Mouse (Mus musculus) 416B (cell line): ENCODE data around the gene Brcc3.

Experiments
- DNase-seq: peaks from one replicate; pipeline ENCODE4 v3.0.0; 2011; ENCODE audit warnings: low read depth

Gene Brcc3

DNA sequence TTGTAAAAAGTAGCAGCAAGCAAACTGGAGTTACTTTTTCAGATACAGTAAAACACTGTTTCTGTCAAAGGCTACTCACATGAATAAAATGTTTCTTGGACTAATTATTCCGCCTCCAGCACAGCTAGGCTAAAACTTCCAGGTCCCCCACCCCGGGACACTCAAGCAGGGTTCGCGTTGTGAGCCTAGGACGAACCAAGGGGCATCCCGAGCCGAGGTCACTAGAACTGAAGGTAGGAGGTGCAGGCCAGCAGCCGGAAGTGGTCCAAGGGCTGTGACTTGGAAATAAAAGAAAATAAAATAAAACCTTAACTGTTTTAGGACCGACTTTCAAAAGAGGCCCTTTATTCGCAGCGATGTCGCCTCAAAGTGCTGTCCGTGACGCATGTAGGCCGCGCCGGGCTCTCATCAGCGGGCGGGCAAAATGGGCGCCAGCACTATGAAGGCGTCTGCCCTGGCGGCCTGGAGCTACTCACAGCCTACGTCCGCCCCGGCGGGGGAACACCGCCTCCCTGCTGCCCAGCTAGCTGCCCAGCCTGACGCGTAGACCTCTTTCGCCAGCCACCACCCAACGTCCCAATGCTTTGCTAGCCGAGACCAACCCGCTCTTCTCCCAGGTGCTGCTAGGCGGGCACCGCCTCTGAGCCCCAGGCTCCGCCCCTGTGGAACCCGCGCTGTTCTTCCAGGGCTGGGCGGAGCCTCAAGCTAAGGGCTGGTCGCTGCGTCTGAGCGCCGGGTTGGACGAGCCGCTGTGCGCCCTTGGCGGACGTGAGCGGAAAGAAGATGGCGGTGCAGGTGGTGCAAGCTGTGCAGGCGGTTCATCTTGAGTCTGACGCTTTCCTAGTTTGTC lies at the start of gene Brcc3, which contains the start of the genes Cmc4 and Mtcp1:
Gene Brcc3 (plus strand): TSS at position 693 of the 850 bp plus-strand sequence.
Gene Cmc4 (minus strand): TSS at position 649 of the 850 bp plus-strand sequence.
Gene Mtcp1 (minus strand): TSS at position 653 of the 850 bp plus-strand sequence.
- peak; percentile 93 for DNase-seq

DNA sequence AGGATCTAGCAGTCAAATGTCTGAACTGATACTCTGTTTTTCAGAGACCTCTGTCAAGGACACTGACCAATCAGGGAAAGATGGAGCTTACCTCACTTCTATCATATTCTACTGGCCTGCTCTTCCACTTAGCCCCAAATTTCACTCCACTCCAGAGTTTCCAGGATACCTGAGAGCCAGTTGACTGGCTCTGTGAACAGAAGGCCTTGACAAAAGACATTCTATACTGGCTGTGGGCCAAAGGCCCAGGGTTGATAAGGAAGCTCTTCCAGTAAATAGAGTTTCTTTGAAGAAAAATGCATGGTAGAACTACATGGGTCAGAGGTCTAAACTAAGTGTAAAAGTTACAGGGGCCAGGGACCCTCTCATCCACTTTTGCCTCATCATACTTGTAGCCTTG lies 46.2 kb upstream of the Brcc3 start:
- peak; percentile 40 for DNase-seq

DNA sequence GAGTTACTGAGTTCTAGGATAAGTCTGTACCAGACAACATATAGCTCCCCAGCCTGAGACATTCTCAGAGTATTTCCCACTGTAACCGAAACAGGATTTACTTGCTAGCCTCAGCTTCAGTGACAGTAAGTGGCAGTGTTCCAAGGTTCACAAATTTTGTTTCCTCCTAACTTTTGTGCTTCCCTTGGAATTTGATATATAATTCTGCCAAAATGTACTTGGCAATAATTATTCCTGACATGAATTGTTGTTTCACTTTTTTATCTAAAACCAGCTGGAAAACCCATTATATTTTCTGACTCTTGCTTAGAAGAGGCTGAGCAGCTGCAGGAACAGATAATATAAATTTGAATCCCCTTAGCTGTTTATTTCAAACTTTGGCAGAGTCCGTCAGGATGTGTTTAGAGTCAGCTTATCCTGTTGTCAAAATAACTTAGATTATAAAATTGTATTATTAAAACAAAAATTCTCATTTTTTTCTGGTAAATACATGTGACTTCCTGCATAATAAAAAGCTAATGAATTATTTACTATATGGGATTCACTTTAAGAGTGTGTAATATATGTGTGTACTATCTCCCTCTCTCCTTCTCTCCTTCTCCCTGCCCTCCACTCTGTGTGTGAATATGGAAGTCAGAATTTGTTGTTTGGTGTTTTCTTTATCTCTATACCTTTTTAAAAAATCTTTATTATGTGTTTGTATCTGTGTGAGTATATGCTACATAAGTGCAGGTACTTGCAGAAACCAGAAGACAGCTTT lies 43.6 kb upstream of the Brcc3 start:
- no peak for DNase-seq

DNA sequence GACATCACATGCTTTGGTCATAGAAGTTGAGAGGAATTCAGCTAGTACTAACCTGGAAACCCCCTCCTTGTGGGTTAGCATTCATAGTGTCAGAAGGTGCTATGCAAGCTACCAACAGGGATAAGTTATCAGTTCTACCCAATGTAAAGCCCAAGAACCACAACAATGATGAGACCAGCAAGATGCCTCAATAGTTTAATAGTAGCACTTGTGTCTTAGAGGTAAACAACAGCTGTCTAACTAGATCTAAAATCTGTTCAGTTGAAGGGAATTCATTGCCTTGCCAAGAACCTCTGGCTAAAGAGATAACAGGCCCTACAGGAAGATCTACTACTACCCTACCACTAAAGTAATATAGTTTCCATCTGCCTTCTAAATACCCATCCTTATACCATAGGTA lies 39.6 kb upstream of the Brcc3 start:
- no peak for DNase-seq

DNA sequence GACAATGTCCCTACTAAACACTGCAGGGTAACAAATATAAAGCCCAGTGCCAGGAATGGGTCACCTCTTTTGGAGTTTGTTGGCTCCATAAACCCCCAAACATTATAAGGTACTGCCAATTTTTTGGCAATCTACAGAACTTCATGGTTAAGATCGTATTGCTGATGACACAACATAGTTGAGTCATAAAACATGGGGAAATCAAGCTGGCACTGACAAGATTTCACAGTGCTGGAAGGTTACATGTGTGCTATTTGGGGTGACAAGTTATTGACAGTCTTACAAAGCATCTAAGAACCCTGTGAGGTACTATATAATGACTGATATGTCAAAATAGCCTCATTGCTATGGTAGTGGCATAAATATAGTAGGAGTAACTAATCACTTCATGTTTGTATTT lies 35.3 kb upstream of the Brcc3 start:
- peak; percentile 62 for DNase-seq

DNA sequence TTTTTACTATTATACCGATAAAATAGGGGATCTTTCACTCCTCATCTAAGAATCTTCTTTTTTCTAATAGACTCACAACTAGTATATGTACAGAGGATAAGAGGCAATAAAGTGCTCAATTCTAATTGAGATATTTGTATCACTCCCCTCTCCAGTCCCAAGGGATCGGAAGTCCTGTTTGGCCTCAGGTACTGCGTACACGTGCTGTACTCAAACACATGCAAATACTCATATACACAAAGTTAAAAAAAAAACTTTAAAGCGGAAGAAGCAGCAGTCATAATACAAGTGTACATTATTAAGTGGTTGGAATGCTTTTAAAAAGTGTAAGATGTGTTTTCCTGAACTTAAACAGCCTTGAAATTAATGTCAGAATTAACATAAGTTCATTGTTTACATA lies 34.7 kb upstream of the Brcc3 start:
- no peak for DNase-seq

DNA sequence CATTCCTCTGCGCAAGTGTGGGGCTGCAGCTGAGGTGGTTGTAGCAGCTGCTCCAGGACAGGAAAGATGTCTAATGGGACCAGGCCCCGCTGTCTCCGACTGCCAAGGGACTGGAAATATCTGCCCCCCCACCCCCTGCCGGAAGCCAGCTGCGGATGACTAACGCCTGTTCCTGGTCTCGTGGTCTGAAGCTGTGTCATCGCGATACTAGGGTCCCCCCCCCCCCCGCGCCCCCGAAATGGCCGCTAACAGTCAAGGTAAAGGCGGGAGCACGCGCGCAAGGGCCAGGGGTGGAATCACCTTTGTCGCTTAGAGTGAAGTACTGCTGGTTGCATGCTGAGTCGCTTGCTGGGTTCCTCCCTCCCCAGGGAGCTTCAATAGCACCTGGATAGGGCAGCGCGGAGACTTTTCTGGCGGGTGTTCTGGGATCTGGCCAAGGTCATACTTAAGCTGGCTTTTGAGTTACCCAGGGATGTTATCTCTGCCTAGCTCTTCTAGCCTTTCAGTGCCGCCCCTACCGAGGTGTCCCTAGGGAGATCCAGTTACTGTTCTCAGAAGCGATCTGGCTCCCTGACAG lies 34.1 kb upstream of the Brcc3 start, which contains the start of the genes Fundc2 and F8:
Gene Fundc2 (plus strand): TSS at position 205 of the 577 bp plus-strand sequence.
Gene F8 (minus strand): TSS at position 421 of the 577 bp plus-strand sequence.
- DNase-seq: peak; percentile 93

DNA sequence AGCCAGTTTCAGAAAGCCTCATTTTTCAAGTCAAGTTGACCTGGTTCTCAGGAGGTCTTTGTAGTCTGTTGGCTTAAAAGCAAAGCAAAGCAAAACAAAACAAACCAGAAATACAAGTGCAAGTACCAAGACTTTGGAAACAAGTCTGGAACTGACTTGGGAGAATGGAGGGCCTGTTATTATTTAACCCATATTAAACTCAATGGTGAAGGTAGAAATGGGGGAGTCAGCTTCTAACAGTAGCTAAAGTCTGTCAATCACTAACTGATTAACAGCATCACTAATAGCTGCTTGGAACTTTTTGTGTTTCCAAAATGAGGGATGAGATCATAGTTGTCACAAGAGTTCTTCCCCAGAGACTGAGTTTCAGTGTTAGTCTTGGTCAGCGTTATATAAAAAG lies 17.0 kb upstream of the Brcc3 start:
- DNase-seq: no peak

DNA sequence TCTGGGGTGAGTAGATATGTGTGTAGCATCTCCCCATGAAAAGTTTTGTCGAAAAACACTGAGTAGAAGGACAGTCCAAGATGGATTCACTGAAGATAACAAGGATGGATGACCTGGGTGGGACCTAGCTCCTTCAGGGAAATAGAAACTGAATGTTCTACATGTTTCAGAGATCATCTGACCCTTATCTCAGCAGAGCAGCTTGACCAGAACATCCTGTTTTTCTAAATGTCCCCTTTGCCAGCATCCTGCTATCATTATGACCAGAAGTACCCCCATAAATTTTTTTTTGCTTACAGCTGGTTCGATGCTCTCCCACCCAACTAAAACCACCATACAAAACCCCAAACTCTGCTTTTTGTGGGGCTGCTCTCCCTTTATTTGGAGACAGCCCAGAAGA lies 13.8 kb upstream of the Brcc3 start:
- DNase-seq: peak; percentile 88

DNA sequence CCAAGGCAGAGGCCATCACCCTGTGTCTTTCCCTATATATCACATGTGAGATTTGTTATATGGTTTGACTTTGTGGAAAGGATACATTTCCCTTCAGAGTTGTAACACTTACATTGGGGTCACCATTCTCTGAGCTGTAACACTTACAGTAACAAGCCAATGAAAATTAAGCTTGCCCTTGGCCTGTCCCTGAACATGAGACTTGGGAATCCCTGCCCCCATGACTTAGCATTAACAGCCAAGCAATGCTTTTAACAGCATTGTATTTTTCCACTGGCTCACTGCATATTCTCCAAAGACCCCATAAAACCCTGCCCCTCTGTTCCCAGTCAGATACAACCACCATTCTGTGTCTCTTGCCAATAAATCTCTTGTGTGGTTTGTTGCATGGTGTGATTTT lies 13.1 kb upstream of the Brcc3 start:
- no peak for DNase-seq

DNA sequence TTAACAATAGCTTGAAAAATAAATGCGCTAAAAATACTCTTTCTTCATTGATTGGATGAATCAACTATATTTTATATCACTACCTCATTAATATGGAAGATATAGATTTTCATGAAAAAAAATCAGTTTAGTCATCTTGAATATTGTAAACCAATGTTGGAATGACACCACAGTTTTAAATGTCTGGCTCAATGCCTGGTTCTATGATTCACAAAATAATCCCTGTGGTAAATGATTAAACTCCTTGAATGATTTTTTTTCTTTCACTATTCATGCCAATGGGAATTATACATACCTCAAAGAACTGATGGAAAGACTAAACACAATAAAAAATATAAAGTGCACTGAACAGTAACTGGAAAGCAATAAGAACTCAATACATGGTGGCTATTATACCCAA lies 6.7 kb upstream of the Brcc3 start:
- no peak for DNase-seq

DNA sequence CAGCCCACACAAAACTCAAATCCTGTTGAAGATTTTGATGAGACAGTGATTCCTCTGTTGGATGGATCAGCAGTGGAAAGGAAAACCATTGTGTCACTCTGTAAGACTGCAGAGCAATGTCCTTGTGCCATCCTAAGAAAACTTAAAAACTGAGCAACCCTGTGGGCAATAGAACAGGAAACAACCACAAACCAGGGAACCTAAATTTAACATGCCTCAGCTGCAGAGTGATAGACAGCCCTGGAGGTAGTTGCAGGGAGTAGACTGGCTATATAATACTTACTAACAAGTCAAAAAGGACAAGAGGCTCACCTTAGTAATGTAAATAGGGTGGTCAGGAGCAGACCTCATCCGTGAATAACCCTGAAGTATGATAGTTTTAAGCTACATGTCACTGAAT lies 38.2 kb downstream of the Brcc3 start:
- DNase-seq: peak; percentile 62

DNA sequence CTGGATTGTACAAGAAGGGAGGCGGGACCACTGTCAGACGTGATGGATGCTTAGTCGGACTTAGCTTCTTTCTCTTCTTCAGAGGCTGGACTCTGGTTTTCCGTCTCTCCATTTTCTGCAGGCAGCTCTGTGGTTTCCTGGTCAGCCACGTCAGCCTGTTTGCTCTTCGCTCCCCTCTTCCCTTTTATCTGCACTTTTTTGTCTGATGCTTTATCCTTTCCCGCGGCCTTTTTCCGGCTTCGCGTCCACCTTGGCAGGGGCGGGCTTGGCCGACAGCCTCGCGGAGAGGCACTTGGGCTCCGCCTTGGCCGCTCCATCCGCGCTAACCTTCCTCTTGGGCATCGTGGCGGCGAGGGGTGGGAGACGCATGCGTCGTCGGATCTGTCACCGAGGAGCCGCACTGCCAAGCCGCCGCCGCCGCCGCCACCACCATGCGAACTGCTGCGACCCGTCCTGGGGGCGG lies 58.8 kb downstream of the Brcc3 start:
- peak; percentile 83 for DNase-seq

DNA sequence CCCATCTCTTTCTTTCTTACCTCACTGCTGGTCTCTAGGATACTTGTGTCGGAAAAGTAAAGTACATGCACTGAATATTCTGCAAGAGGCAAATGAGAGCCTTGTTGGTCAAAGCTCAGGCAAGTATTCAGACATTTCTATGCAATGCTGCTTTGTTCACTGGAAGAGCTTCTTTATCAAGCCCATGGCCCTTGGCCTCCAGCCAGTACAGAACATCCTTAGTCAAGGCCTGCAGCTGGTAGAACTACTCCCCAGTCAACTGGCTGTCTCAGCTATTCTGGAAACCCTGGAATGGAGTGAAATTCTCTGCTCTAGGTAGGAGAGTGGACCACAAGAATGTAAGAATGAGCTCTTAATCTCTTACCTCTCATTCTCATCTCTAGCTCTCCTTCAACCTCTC lies 73.5 kb downstream of the Brcc3 start:
- DNase-seq: no peak
